Mouse (Mus musculus) frontal cortex, adult 2 months (tissue): ENCODE measurements around the gene Arid5b. TPM values are rescaled to one million over a fixed set of nuclear protein-coding genes. Genes with fewer than 3 reads are reported as not detected.
"Not testable (repeated sequence)": the region's sequence is repeated elsewhere in the genome, so short reads cannot be mapped to it uniquely, and the experiment has no call there.

Experiments
- DNase-seq, 2 experiments: peaks; one replicate each; pipeline ENCODE4 v3.0.0; 2022; ENCODE audit warnings: low spot score in 1 of 2; ENCODE audit errors: extremely low spot score in 1 of 2
- polyA plus RNA-seq: library from polyadenylated mRNA; depleted of rRNA; stranded (reverse); fragments of >200 nt; gene quantifications from 2 replicates; pipeline ENCODE4 v1.2.3, GENCODE M21; 2012

Gene Arid5b
- polyA plus RNA-seq, 1 experiment: 9.1 TPM

DNA sequence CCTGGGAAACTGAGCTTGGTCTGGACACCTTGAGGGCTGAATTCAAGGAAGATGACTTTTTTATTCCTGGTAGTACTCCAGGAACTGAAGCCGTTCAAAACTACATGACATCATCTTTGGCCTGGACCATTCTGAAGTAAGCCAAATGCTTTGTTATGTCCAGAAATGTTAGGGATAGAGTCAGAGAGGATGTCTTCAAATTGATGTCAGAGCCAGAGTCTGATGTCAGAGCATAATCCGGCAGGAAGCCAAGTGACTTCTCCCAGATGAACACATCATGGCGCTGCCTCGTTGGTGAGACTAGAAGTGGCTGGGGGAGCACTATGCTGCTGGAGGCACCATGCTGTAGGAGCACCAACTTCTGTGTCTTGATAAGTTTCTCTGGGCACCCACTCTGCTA, 156.6 kb downstream of the Arid5b start:
- DNase-seq: no peak

DNA sequence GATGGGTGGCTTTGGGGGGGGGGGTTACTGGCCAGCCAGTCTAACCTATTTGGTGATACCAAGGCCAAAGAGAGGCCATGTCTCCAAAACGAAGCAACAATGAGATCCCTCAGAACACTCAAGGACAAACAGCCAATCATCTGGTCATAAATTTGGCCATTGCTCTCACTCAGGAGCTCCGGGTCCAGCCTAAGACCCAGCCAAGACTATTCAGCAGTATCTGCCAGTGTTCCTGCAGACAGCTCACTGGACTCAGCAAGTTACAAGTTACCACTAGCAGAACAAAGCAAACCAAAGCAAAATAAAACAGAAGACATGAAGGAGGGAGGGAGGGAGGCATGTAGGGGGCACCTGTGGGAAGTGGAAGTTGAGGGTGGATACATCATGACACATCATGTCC, 157.3 kb downstream of the Arid5b start:
- no peak for DNase-seq

DNA sequence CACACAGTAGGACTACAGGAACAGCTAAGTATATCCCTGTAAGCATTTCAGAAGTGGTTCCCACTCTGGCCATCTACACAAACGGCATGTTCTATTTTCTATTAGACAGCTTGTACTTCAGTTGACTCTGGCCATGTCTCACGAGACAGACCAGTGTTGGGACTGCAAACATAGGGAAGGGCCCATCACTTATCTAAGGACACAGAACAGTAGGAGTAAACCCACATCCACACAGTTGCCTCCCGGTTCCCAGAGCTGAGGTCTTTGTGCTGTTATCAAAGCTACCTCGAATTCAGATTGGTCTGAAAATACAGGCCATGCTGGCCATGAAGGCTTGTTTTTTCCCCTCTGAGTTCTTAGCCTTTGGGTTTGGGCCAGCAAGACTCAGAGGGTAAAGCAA, 158.5 kb downstream of the Arid5b start:
- DNase-seq: no peak

GRCm38 (mm10) chr10:68119285-68119684, 159.3 kb downstream of the Arid5b start:
- DNase-seq: no peak

DNA sequence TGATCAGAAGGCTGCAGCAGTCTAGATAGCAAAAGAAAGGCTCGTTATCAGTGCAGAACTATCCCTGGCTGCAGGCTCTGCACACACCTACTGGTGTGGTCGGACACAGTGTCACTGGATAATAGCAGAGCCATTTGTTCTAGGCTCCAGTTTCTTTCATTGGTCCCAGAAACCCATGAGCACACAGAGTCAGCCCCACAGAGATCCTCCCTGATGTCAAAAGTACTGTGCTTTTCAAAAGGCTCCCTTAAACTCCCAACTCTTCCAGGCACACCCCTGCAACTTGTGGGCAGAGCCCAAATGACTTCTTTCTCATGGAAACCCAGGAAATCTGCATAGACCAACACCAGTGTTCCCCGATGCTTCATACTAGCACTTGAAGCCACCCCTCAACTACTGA, 163.6 kb downstream of the Arid5b start:
- no peak for DNase-seq

- DNase-seq: no peak
These were observed 164.9 kb downstream of the Arid5b start for GRCm38 (mm10) chr10:68113645-68114044.

DNA sequence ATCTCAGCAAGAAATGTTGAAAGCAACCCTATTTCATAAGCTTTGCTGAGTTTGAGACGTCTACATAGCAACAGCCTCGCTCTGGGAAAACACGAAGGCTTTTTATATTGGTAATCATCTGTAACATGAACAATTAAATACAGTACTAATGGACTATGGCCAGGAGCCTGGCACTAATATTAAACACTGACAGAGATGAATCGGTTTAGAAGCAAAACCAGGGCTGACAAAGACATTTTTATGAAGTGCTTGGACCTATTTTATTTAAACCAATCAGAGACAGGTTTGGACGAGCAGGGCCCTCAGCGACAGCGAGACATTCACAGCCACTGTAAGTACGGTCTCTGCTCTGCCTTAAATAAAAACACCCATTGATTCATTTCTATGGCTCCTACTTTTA, 165.6 kb downstream of the Arid5b start:
- no peak for DNase-seq

GRCm38 (mm10) chr10:68110607-68111006, 167.9 kb downstream of the Arid5b start:
- no peak for DNase-seq

- DNase-seq: peak in 1 of 2 experiments; percentile 44
These were observed 168.4 kb downstream of the Arid5b start for GRCm38 (mm10) chr10:68110182-68110581.

DNA sequence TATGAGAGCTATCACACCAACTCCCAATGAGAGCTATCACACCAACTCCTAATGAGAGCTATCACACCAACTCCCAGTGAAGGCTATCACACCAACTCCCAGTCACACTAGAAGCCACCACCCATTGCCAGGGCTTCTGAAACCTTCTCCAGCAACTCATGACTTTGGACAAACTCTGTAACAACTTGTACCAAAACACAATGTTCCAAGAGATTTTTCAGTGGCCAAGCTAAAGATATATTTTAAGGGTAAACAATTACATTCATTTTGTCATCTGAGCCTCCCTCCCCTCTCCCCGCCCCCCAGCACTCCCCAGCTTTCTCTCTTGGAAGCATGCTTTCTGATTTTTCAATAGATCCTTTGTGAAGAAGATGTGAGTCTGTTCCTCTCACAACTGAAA, 168.9 kb downstream of the Arid5b start:
- no peak for DNase-seq

DNA sequence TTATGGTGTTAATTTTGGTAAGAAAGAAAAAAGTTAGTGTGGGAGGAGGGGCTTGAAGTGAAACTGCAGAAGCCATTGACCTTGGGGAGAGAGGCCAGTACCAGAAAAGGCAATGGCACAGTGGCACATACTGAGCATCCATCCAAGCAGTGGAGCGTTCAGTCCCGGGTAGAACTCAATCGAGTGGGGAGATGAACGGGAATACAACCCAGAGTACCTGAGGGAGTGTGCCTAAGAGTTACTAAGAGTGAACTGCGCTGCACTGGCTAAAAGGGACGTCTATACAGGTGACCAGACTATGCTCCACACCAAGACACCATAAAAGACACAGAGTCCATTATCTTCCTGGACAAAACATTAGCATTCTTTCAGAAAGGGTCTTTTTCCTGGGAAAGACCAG, 170.8 kb downstream of the Arid5b start:
- DNase-seq: no peak

GRCm38 (mm10) chr10:68106351-68106950, 172.1 kb downstream of the Arid5b start:
- no peak for DNase-seq

GRCm38 (mm10) chr10:68104881-68105781, 173.4 kb downstream of the Arid5b start:
- DNase-seq: no peak

DNA sequence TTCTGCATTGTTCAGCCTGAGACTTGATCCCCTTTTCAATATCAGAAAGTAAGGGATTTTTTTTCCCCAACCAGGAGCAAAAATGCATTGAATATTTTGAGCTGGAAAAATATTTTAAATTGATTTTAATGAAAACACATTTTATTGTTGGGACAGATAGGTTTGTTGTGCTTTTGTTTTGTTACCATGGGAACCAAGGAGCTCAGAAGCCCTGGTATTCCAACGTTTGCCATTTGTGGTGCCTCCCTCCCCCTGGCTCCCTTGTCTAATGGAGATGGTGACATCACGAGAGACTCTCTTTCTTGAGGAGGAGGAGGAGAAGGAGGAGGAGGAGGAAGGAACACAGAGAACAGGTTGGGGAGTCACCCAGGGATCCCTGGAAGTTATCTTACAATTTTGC, 174.1 kb downstream of the Arid5b start:
- DNase-seq: peak in 1 of 2 experiments; percentile 36

DNA sequence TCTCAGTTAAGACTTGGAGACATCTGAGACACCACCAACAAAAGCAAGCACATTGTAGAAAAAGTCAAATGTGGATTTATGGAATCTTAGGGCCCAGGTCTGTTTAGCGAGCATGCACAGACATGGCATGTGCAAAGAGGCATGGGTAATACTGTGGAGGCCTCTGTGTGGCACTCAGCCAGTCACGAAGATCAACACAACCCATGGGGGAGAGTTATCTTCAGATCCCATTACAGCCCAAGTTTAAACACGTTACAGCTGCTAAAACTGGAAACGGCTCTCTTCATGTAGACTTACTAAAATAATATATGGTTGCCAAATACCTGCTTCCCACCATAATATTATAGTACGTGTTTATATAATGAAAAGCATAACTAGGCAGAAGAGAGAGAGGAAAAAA, 174.6 kb downstream of the Arid5b start:
- DNase-seq: peak in 1 of 2 experiments; percentile 47

- DNase-seq: no peak
These were observed 175.3 kb downstream of the Arid5b start for GRCm38 (mm10) chr10:68103078-68103855.

- DNase-seq: no peak
These were observed 176.0 kb downstream of the Arid5b start for GRCm38 (mm10) chr10:68102566-68102965.

GRCm38 (mm10) chr10:68101251-68101650, 177.3 kb downstream of the Arid5b start:
- DNase-seq: no peak

GRCm38 (mm10) chr10:68100506-68100905, 178.0 kb downstream of the Arid5b start:
- DNase-seq: no peak

- DNase-seq: not testable (repeated sequence)
These were observed 178.7 kb downstream of the Arid5b start for GRCm38 (mm10) chr10:68099801-68100200.
